Mouse (Mus musculus) lung, embryonic 16.5 days (tissue): ENCODE measurements at regions not wholly inside any gene's neighbourhood (a gene's known extent, or its start where the extent isn't known, plus 50 kb on each side); places are given as distances from the start of the nearest gene placed in this dataset.

Experiments used
- ATAC-seq: fragments of 200-750 bp; cut with Nextera tagmentation; 2 replicates; pipeline ENCODE4 v1.8.0; 2017; ENCODE audit warnings: low read depth, mild to moderate bottlenecking, moderate library complexity
- H3K27ac ChIP-seq: fragments of 300-500 bp; sonication (generic); 2 replicates; pipeline ENCODE4 v1.5.1; 2014; ENCODE audit warnings: mild to moderate bottlenecking, control low read depth, low read length
- H3K27me3 ChIP-seq: fragments of 300-500 bp; sonication (generic); 2 replicates; pipeline ENCODE4 v1.6.1; 2014; ENCODE audit warnings: low read depth, low read length, mixed read lengths; ENCODE audit not compliant: control insufficient read depth, insufficient read depth
- H3K36me3 ChIP-seq: fragments of 300-500 bp; sonication (generic); 2 replicates; pipeline ENCODE4 v1.6.1; 2014; ENCODE audit warnings: low read length; ENCODE audit not compliant: control insufficient read depth, insufficient read depth
- H3K4me1 ChIP-seq: fragments of 300-500 bp; sonication (generic); replicated peaks from 2 replicates; pipeline ENCODE4 v1.6.1; 2014; ENCODE audit warnings: low read length, mixed read lengths; ENCODE audit not compliant: control insufficient read depth, insufficient read depth
- H3K4me2 ChIP-seq: fragments of 300-500 bp; sonication (generic); 2 replicates; pipeline ENCODE4 v1.6.1; 2014; ENCODE audit warnings: low read depth, low read length, control low read depth
- H3K4me3 ChIP-seq: fragments of 300-500 bp; sonication (generic); 2 replicates; pipeline ENCODE4 v1.5.1; 2014; ENCODE audit warnings: mild to moderate bottlenecking, low read length, control low read depth
- H3K9ac ChIP-seq: fragments of 300-500 bp; sonication (generic); 2 replicates; pipeline ENCODE4 v1.6.1; 2014; ENCODE audit warnings: low read length, control low read depth
- H3K9me3 ChIP-seq: fragments of 300-500 bp; sonication (generic); 2 replicates; pipeline ENCODE4 v1.6.1; 2016; ENCODE audit warnings: low read length; ENCODE audit not compliant: control insufficient read depth
- WGBS: fragments of 180-500 bp; shearing (Covaris S2); extraction: QIAGEN DNeasy Blood & Tissue Kit; methylation state at CpG from one replicate; pipeline ENCODE4 v1.1.7; 2014; 5-methylcytosine and 5-hydroxymethylcytosine counted together

- no peak overlapping the region for H3K9ac ChIP-seq
- H3K4me2 ChIP-seq = no peak overlapping the region
- no peak for ATAC-seq
- H3K36me3 ChIP-seq = no peaks in the 10 kb centered on the region
- no peaks in the 10 kb centered on the region; the same call in 1 of the 2 replicates for H3K4me1 ChIP-seq
- H3K4me3 ChIP-seq = no peak overlapping the region
- no peaks in the 10 kb centered on the region for H3K27me3 ChIP-seq
- no peaks in the 10 kb centered on the region for H3K9me3 ChIP-seq
- no peak overlapping the region for H3K27ac ChIP-seq
- WGBS = 45% methylated on average over 5 of the region's 5 CpGs
These were observed 267.3 kb downstream of the Dhx15 start for GRCm38 (mm10) chr5:51922973-51923372.

DNA sequence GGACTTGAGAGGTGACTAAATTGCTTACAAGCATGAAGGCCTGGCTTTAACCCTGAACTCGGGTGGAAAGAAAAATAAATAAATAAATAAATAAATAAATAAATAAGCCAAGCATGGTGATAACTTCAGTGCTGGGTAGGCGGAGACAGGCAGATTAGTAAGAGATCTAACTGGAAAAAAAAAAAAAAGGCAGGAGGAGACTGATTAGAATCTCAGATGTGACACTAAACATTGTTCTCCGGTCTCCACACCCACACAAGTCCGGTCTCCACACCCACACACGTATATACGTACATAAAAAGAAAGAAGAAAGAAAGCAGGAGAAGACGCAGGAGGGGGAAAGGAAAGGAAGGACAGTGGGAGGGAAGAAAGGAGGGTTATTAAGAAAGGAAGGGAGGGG is 267.8 kb downstream of the Dhx15 start:
- H3K36me3 ChIP-seq = no peaks in the 10 kb centered on the region
- H3K4me2 ChIP-seq = no peak overlapping the region
- H3K27ac ChIP-seq = no peak overlapping the region
- 68% methylated on average over 7 of the region's 7 CpGs for WGBS
- H3K9me3 ChIP-seq = no peaks in the 10 kb centered on the region
- no peaks in the 10 kb centered on the region; the same call in 1 of the 2 replicates for H3K4me1 ChIP-seq
- H3K4me3 ChIP-seq = no peak overlapping the region
- ATAC-seq = no peak
- H3K27me3 ChIP-seq = no peaks in the 10 kb centered on the region
- no peak overlapping the region for H3K9ac ChIP-seq

DNA sequence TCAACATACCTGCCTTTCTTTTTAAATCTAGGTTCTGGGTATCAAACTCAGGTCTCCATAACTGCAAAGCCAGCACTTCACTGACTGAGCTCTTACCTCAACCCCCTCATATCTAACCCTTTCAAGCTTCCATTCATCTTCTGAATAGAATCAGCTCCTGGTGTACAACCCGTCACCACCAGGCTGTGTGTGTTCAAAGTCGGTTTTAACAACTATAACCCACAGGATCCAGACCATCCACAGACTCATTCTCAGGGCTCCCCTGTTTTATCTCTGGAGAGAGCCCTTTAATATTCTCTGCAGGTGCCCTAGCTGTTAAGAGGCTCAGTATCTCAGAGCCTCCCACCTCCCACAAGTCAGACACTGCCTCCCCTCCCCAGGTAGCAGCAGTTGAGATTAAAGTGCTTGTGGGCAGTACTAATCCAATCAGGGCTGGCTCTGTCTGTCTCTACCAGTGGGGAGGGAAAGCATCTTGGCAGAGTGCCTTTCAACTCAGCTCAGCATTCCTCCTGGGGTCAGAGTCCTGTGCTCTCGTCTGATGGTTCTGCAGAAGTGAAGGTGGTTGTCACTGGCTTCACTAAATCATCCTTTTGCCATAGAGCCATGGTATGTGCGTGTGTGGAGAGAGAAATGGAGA is 272.4 kb downstream of the Dhx15 start:
- no peaks in the 10 kb centered on the region for H3K36me3 ChIP-seq
- ATAC-seq = no peak; the same call in 1 of the 2 replicates
- no peak overlapping the region for H3K27ac ChIP-seq
- H3K4me2 ChIP-seq = no peak overlapping the region
- no peak overlapping the region for H3K4me3 ChIP-seq
- H3K9ac ChIP-seq = no peak overlapping the region
- WGBS = 29% methylated on average over 4 of the region's 4 CpGs
- no peaks in the 10 kb centered on the region; the same call in 1 of the 2 replicates for H3K4me1 ChIP-seq
- no peaks in the 10 kb centered on the region for H3K27me3 ChIP-seq
- H3K9me3 ChIP-seq = no peaks in the 10 kb centered on the region

DNA sequence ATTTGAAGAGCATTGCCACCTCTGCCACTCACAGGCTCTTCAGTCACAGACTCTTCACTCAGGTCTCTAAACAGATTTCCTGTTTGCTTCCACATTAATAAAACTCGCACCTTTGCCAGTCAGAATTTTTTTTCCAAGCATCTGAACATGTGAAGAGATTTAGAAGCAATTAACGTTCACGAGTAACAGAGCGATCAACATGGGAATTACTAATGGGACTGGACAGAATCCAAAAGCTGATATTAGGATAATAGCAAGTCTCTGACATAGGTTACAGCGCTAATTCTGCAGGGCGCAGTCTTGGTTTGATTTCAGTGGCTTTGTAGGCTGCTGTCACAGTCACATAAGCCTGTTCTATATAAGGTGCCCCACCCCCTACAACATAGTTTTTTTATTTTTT is 275.6 kb downstream of the Dhx15 start:
- no peaks in the 10 kb centered on the region for H3K9me3 ChIP-seq
- H3K4me3 ChIP-seq = no peak overlapping the region
- WGBS = 72% methylated on average over 6 of the region's 6 CpGs
- H3K4me1 ChIP-seq = no peaks in the 10 kb centered on the region; the same call in 1 of the 2 replicates
- no peak overlapping the region for H3K9ac ChIP-seq
- no peaks in the 10 kb centered on the region for H3K36me3 ChIP-seq
- H3K27me3 ChIP-seq = no peaks in the 10 kb centered on the region
- H3K27ac ChIP-seq = no peak overlapping the region
- H3K4me2 ChIP-seq = no peak overlapping the region
- no peak for ATAC-seq

DNA sequence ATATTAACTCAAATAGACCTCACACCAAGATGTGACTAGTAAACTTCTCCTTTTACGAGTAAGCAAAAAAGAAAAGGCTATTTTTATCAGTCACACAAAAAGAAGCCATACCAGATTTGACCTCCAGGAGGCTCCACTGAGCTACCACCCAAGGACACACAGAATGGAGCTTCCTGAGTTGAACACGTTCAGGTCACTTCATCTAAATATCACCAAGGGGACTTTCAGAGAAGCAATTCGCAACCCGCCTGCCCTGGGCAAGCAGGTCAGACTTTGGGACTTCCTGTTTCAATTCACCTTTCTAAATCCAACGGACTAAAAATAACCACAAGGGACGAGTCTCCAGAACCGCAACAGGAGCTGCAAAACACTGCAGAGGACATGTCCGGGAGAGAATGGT is 281.5 kb downstream of the Dhx15 start:
- no peak overlapping the region for H3K9ac ChIP-seq
- H3K36me3 ChIP-seq = no peaks in the 10 kb centered on the region
- H3K27ac ChIP-seq = no peak overlapping the region
- 66% methylated on average over 8 of the region's 8 CpGs for WGBS
- H3K4me2 ChIP-seq = no peak overlapping the region
- no peak overlapping the region for H3K4me3 ChIP-seq
- no peaks in the 10 kb centered on the region for H3K9me3 ChIP-seq
- no peaks in the 10 kb centered on the region for H3K4me1 ChIP-seq
- no peaks in the 10 kb centered on the region for H3K27me3 ChIP-seq
- no peak for ATAC-seq

GRCm38 (mm10) chr5:51906315-51907109 is 283.8 kb downstream of the Dhx15 start:
- no peaks in the 10 kb centered on the region for H3K9me3 ChIP-seq
- 39% methylated on average over 9 of the region's 9 CpGs for WGBS
- no peak overlapping the region for H3K27ac ChIP-seq
- H3K4me1 ChIP-seq = no peaks in the 10 kb centered on the region
- H3K4me3 ChIP-seq = no peak overlapping the region
- no peaks in the 10 kb centered on the region for H3K36me3 ChIP-seq
- peak; percentile 61 for ATAC-seq
- H3K9ac ChIP-seq = no peak overlapping the region
- H3K4me2 ChIP-seq = no peak overlapping the region
- H3K27me3 ChIP-seq = no peaks in the 10 kb centered on the region

DNA sequence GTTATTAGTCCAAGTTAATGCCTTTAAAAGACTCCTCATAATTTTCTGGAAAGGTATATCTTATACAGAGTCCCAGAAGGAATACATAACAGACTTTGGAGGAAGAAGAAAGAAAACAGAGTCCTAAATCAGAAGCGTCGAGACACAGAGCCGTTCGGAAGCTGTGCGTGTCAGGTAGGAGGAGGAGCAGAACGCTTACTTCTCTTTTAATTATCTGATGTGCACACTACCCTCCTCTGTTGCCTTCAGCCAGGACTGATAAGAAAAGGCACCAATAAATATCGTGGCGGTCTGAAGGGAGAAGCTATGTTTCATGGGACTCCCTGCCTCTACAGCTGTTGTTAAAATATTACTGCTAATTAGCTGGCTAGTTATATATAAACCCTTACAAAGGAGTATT is 296.2 kb downstream of the Dhx15 start:
- Histone ChIP-seq H3K9ac (no peak overlapping the region), H3K9me3 (no peaks in the 10 kb centered on the region), H3K4me2 (no peak overlapping the region), H3K36me3 (no peaks in the 10 kb centered on the region), H3K27me3 (no peaks in the 10 kb centered on the region), H3K4me1 (no peaks in the 10 kb centered on the region), H3K27ac (no peak overlapping the region), H3K4me3 (no peak overlapping the region)
- 72% methylated on average over 8 of the region's 8 CpGs for WGBS
- ATAC-seq = no peak

- no peak overlapping the region for H3K27ac ChIP-seq
- ATAC-seq = no peak
- H3K9ac ChIP-seq = no peak overlapping the region
- H3K9me3 ChIP-seq = no peaks in the 10 kb centered on the region
- H3K36me3 ChIP-seq = no peaks in the 10 kb centered on the region
- no peak overlapping the region for H3K4me2 ChIP-seq
- WGBS = 65% methylated on average over 4 of the region's 4 CpGs
- no peaks in the 10 kb centered on the region for H3K27me3 ChIP-seq
- no peaks in the 10 kb centered on the region for H3K4me1 ChIP-seq
- no peak overlapping the region for H3K4me3 ChIP-seq
These were observed 299.0 kb downstream of the Dhx15 start for GRCm38 (mm10) chr5:51891341-51891740.

DNA sequence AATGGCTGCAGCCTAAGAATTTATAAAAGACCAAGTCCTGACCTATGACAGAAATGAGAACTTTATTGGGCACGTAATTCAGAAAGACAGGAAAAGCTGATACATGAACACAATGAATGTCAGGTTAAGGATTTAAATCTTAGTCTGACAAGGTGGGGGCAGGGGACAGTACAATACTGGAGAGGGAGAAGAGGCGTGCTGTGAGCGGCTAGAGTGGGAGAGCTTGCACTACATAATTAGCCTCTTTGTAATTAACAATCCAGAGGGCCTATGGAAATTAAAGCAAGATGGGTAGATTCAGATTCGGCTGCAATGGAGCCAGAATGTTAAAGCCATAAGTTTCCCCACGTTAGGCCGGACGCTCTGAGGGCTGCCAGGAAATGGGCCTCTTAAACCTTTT is 301.9 kb downstream of the Dhx15 start:
- Histone ChIP-seq H3K27me3 (no peaks in the 10 kb centered on the region), H3K4me2 (no peak overlapping the region), H3K36me3 (no peaks in the 10 kb centered on the region), H3K9ac (no peak overlapping the region), H3K27ac (no peak overlapping the region), H3K4me3 (no peak overlapping the region), H3K4me1 (no peaks in the 10 kb centered on the region), H3K9me3 (no peaks in the 10 kb centered on the region)
- no peak for ATAC-seq
- WGBS = 83% methylated on average over 7 of the region's 7 CpGs
